Mouse (Mus musculus) heart, embryonic 10.5 days (tissue): ENCODE results near the gene Vopp1. TPM values are rescaled to one million over a fixed set of nuclear protein-coding genes. Genes with fewer than 3 reads are reported as not detected.

Experiments used
- DNase-seq: peaks from one replicate; pipeline ENCODE4 v3.0.0-alpha.2; 2017; ENCODE audit warnings: low spot score
- H3K27ac ChIP-seq: fragments of 300-500 bp; sonication (generic); 2 replicates; pipeline ENCODE4 v1.5.1; 2016; ENCODE audit warnings: mild to moderate bottlenecking
- H3K27me3 ChIP-seq: fragments of 300-500 bp; sonication (generic); 2 replicates; pipeline ENCODE4 v1.6.1; 2016; ENCODE audit warnings: mild to moderate bottlenecking; ENCODE audit not compliant: poor library complexity, insufficient read depth, severe bottlenecking
- H3K36me3 ChIP-seq: fragments of 300-500 bp; sonication (generic); 2 replicates; pipeline ENCODE4 v1.6.1; 2016; ENCODE audit warnings: mild to moderate bottlenecking, moderate library complexity
- H3K4me1 ChIP-seq: fragments of 300-500 bp; sonication (generic); 2 replicates; pipeline ENCODE4 v1.6.1; 2016; ENCODE audit warnings: mild to moderate bottlenecking
- H3K4me3 ChIP-seq: fragments of 300-500 bp; sonication (generic); 2 replicates; pipeline ENCODE4 v1.5.1; 2016; ENCODE audit warnings: mild to moderate bottlenecking, moderate library complexity
- H3K9me3 ChIP-seq: fragments of 300-500 bp; sonication (generic); 2 replicates; pipeline ENCODE4 v1.6.1; 2016; ENCODE audit warnings: mild to moderate bottlenecking, moderate library complexity
- WGBS: fragments of 180-500 bp; shearing (Covaris S2); methylation state at CpG from one replicate; pipeline ENCODE4 v1.1.7; 2016; 5-methylcytosine and 5-hydroxymethylcytosine counted together
- polyA plus RNA-seq: library from polyadenylated mRNA; unstranded; fragments of >200 nt; fragmentation: Nextera tagmentation; extraction: Ambion mirVana; gene quantifications from 2 replicates; pipeline ENCODE4 v1.2.1, GENCODE M21; 2016

The Vopp1 gene
- polyA plus RNA-seq, 1 experiment from 2014 or later: 39.1 TPM

DNA sequence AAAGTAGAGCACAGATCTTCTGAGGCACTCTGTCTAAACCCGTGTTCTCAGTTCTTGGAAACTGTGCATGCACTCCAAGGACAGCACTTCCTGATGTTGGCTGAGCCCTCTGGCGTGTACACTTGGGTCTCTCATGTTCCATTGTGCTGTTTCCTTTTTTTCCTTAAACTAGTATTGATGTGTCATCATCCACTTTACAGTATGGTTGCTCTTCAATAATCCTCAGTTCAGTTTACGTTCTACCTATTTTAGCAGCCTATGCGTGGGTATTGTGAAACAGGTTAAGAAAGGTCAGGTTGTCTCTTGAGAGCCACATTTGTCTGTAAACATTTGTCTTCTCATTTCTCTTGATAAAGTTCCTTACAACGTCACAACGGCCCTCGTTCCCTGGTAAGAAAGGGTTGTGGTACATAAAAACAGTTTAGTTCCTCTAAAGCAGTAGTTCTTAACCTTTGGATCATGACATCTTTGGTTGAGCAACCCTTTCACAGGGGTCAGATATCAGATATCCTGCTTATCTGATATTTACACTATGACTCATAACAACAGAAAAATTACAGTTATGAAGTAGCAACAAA is 55.9 kb downstream of the Vopp1 start:
- DNase-seq: no peak
- Histone ChIP-seq H3K27ac (no peak overlapping the region), H3K9me3 (no peaks in the 10 kb centered on the region), H3K36me3 (peaks cover 18% of the 10 kb centered on the region; the same call in 1 of the 2 replicates), H3K4me1 (peaks cover 16% of the 10 kb centered on the region), H3K4me3 (no peak overlapping the region), H3K27me3 (no peaks in the 10 kb centered on the region)
- 90% methylated on average over 7 of the region's 7 CpGs for WGBS

DNA sequence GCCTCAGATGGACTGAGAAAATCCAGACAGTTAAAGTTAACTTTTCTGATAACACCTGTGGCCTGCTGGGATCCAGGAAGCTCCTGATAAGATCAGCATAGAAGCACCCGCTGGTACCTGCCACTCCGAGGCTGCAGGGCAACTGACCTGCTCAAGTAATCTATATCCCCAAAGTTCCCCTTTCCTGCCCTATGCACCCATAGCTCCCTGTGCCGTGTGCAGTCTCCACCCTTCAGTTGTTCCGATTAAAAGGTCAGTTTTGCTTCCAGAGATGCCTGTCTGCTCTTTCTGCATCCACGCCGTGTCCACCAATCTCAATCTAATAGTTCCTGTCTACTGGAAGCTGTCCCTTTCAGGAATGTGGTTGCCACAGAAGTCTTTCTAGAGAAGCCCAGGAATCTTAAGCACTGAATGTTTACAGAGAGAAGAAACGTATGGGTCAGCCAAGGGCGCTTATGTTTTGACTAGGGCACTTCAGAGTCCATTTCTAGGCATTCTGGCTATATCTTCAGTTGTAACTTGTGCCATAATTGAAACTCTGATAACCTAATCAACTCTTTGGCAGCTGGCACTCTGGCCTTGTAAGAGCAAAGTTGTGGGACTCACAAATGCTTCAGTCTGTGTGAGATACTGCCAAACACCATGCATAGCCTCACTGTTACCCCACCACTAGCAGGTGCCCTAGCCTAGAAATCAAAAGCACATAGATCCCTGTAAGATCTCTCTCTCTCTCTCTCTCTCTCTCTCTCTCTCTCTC is 57.7 kb downstream of the Vopp1 start:
- 41% methylated on average over 8 of the region's 8 CpGs for WGBS
- Histone ChIP-seq H3K9me3 (no peaks in the 10 kb centered on the region), H3K4me1 (peaks cover 16% of the 10 kb centered on the region), H3K36me3 (peaks cover 8% of the 10 kb centered on the region; the same call in 1 of the 2 replicates), H3K27ac (peak overlapping the region; percentile 13; the same call in 1 of the 2 replicates), H3K27me3 (no peaks in the 10 kb centered on the region), H3K4me3 (no peak overlapping the region)
- DNase-seq: no peak

GRCm38 (mm10) chr6:57766287-57766686 is 58.7 kb downstream of the Vopp1 start:
- peak overlapping the region; percentile 36; the same call in 1 of the 2 replicates for H3K27ac ChIP-seq
- WGBS: 68% methylated on average over 1 of the region's 1 CpGs
- no peak for DNase-seq

DNA sequence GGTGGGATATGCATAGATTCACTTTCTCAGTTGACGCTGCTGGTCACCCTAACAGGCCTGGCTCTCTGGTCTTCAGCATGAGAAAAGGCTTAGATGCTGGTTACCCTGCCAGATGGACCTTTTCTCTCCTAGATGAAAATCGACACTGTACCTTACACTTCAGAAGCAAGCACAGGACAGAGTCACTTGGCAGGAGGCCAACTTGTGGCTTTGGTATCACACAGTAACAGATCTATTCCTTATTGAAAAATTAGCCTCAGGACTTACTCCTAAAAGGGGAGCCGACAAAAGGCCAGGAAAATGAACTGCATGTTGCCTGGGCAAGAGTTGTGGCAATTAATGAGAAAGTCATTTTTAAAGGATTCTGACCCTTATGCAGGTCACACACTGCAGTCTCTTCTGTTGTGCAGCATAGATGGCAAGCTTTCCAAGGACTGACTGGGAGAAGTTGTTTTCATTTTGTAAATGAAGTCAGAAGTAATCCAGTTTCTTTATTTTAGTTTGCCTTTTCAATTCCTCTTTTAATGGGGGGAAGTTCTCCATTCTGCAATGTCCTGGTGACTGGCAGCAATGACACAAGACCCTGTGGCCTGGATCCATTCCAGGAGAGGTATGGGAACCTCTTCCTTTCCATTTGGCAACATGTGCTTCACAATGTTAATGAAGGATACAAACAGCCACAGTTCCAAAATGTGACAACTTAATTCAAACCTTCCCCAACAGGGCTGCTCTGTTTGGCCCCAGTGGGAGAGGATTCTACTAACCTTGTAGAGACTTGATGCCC is 59.7 kb downstream of the Vopp1 start:
- H3K9me3 ChIP-seq: no peaks in the 10 kb centered on the region
- no peaks in the 10 kb centered on the region for H3K27me3 ChIP-seq
- H3K4me1 ChIP-seq: peaks cover 16% of the 10 kb centered on the region
- 72% methylated on average over 3 of the region's 3 CpGs for WGBS
- H3K36me3 ChIP-seq: peaks cover 14% of the 10 kb centered on the region
- no peak overlapping the region for H3K4me3 ChIP-seq
- H3K27ac ChIP-seq: peak overlapping the region; percentile 67; the same call in 1 of the 2 replicates
- no peak for DNase-seq

More at GRCm38 (mm10) chr6:57766287-57766686, 58.7 kb downstream of the Vopp1 start:
- peaks cover 16% of the 10 kb centered on the region for H3K4me1 ChIP-seq
- H3K27me3 ChIP-seq: no peaks in the 10 kb centered on the region
- H3K9me3 ChIP-seq: no peaks in the 10 kb centered on the region
- peaks cover 10% of the 10 kb centered on the region for H3K36me3 ChIP-seq
- no peak overlapping the region for H3K4me3 ChIP-seq

GRCm38 (mm10) chr6:57763054-57763453 is 61.9 kb downstream of the Vopp1 start:
- H3K27ac ChIP-seq: no peak overlapping the region
- DNase-seq: no peak
- no peaks in the 10 kb centered on the region for H3K9me3 ChIP-seq
- H3K27me3 ChIP-seq: no peaks in the 10 kb centered on the region
- H3K36me3 ChIP-seq: peaks cover 16% of the 10 kb centered on the region
- H3K4me1 ChIP-seq: peaks cover 16% of the 10 kb centered on the region
- H3K4me3 ChIP-seq: no peak overlapping the region

- Histone ChIP-seq H3K4me3 (no peak overlapping the region), H3K27me3 (no peaks in the 10 kb centered on the region), H3K9me3 (no peaks in the 10 kb centered on the region), H3K27ac (no peak overlapping the region), H3K36me3 (peaks cover 32% of the 10 kb centered on the region), H3K4me1 (no peaks in the 10 kb centered on the region)
- DNase-seq: no peak
- WGBS: 85% methylated on average over 9 of the region's 9 CpGs
Observed at GRCm38 (mm10) chr6:57753962-57754759, 70.8 kb downstream of the Vopp1 start.

DNA sequence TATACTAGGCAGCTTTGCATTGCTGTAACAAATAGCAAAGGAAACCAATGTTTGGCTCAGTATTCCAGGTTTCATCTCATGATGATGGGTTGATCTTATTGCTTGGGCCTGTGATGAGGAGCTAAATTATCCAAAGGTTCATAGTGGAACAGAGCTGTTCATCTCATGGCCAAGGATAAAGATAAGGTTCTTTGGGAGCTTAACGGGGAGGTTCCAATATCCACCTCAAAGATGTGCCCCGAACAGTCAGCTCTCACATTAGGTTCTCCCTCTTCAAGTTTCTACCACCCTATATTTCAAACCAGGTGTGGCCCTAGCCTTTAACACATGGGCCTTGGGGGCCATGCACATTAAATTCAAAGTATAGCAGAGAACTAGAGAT is 79.2 kb downstream of the Vopp1 start:
- Histone ChIP-seq H3K27me3 (no peaks in the 10 kb centered on the region), H3K9me3 (no peaks in the 10 kb centered on the region), H3K27ac (peak overlapping the region; percentile 49; the same call in 1 of the 2 replicates), H3K36me3 (no peaks in the 10 kb centered on the region), H3K4me1 (no peaks in the 10 kb centered on the region), H3K4me3 (no peak overlapping the region)
- 86% methylated on average over 2 of the region's 2 CpGs for WGBS
- DNase-seq: no peak

- peak overlapping the region; percentile 49; the same call in 1 of the 2 replicates for H3K27ac ChIP-seq
Observed at GRCm38 (mm10) chr6:57744974-57745747, 79.8 kb downstream of the Vopp1 start.

GRCm38 (mm10) chr6:57744123-57744522 is 80.8 kb downstream of the Vopp1 start:
- no peak overlapping the region for H3K4me3 ChIP-seq
- WGBS: 89% methylated on average over 2 of the region's 2 CpGs
- H3K4me1 ChIP-seq: no peaks in the 10 kb centered on the region
- H3K27me3 ChIP-seq: no peaks in the 10 kb centered on the region
- H3K27ac ChIP-seq: peak overlapping the region; percentile 47
- no peaks in the 10 kb centered on the region for H3K36me3 ChIP-seq
- no peak for DNase-seq
- no peaks in the 10 kb centered on the region for H3K9me3 ChIP-seq

More at GRCm38 (mm10) chr6:57744974-57745747, 79.8 kb downstream of the Vopp1 start:
- WGBS: 68% methylated on average over 4 of the region's 4 CpGs
- DNase-seq: peak; percentile 82
- Histone ChIP-seq H3K27me3 (no peaks in the 10 kb centered on the region), H3K9me3 (no peaks in the 10 kb centered on the region), H3K4me3 (no peak overlapping the region), H3K4me1 (no peaks in the 10 kb centered on the region), H3K36me3 (no peaks in the 10 kb centered on the region)

DNA sequence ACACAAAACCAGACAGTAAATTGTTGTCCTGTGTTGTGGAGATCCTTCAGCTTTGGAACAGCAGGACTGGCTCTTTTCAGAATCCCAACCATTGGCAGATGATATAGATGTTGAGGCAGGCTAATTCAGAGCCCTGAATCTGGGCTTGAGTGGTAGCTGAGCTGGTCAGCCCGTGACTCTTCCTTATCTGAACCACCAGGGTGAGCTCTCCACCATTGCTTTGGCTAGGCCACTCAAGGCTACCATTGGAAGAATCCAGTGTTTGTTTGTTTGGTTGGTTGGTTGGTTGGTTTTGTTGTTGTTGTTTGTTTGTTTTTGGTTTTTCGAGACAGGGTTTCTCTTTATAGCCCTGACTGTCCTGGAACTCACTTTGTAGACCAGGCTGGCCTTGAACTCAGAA is 81.6 kb downstream of the Vopp1 start:
- no peak overlapping the region for H3K4me3 ChIP-seq

DNA sequence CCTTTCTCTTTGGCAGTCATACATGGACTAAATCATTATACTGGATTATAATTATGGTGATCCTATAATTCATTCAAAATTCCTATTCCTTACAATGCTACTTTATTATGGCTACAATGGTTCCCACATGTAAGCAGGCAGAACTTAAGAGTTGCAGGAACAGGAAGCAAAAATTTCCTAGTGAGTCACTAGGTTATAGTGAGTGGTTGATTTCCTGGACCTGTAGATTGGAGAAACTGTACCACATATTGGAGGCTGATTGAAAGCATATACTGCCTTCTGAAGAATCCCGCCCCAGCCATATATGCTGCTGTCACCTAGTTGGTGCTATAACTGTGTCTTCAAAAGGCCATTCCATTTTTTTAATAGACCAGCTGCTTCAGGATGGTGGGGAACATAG is 82.2 kb downstream of the Vopp1 start:
- Histone ChIP-seq H3K4me1 (no peaks in the 10 kb centered on the region), H3K4me3 (no peak overlapping the region), H3K27me3 (no peaks in the 10 kb centered on the region), H3K27ac (no peak overlapping the region), H3K9me3 (no peaks in the 10 kb centered on the region), H3K36me3 (peaks cover 4% of the 10 kb centered on the region; the same call in 1 of the 2 replicates)
- 79% methylated on average over 1 of the region's 1 CpGs for WGBS
- DNase-seq: no peak

More for the DNA sequence above, 81.6 kb downstream of the Vopp1 start:
- Histone ChIP-seq H3K36me3 (no peaks in the 10 kb centered on the region), H3K4me1 (no peaks in the 10 kb centered on the region), H3K27me3 (no peaks in the 10 kb centered on the region), H3K9me3 (no peaks in the 10 kb centered on the region), H3K27ac (no peak overlapping the region)
- no peak for DNase-seq
- 63% methylated on average over 2 of the region's 2 CpGs for WGBS

DNA sequence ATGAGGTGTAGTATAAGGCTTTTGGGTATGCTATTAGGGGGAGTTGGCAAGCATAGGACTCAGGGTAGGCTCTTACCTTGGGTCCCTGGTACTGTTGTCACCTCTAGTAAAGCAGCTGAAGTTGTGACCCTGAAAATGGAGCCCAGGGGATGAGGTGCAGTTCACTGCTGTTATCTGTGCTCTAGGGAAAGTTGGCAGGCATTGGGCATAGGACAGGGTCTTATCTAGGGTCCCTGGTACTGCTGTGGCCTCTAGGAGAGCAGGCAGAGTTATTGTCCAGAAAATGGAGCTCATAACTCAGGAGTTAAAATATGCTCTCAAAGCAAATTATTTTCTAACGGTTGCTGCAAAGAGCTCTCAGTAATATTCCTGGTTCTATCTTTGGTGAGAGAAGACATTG is 103.6 kb downstream of the Vopp1 start:
- peaks cover 7% of the 10 kb centered on the region for H3K36me3 ChIP-seq
- DNase-seq: no peak
- H3K9me3 ChIP-seq: no peaks in the 10 kb centered on the region
- no peaks in the 10 kb centered on the region for H3K27me3 ChIP-seq
- no peak overlapping the region for H3K4me3 ChIP-seq
- H3K27ac ChIP-seq: no peak overlapping the region
- H3K4me1 ChIP-seq: no peaks in the 10 kb centered on the region
- 85% methylated on average over 1 of the region's 1 CpGs for WGBS
